Mouse (Mus musculus) urinary bladder, adult 18-20 months (tissue): ENCODE data around the gene Prcp.
A peak's percentile ranks its signal among the peaks of the same experiment; 100 is the strongest.
"Not testable (repeated sequence)": the region's sequence is repeated elsewhere in the genome, so short reads cannot be mapped to it uniquely, and the experiment has no call there.

ENCODE experiments used
- DNase-seq, 2 experiments: peaks; one replicate each; pipeline ENCODE4 v3.0.0; 2022; ENCODE audit warnings: low spot score in 2 of 2, mixed read lengths in 2 of 2

The Prcp gene

GRCm38 (mm10) chr7:92890618-92891230, 16.5 kb downstream of the Prcp start:
- no peak for DNase-seq

GRCm38 (mm10) chr7:92893478-92893877, 19.2 kb downstream of the Prcp start:
- DNase-seq = no peak

GRCm38 (mm10) chr7:92896036-92896435, 21.8 kb downstream of the Prcp start:
- DNase-seq = no peak

- DNase-seq = no peak
Measured at GRCm38 (mm10) chr7:92897021-92897420, 22.8 kb downstream of the Prcp start.

GRCm38 (mm10) chr7:92903360-92904038, 29.2 kb downstream of the Prcp start:
- peak; percentile 19 to 32 for DNase-seq

- not testable (repeated sequence) for DNase-seq
Measured at GRCm38 (mm10) chr7:92904285-92904684, 30.0 kb downstream of the Prcp start.

GRCm38 (mm10) chr7:92920172-92920856, 46.0 kb downstream of the Prcp start:
- DNase-seq = no peak

GRCm38 (mm10) chr7:92920857-92921172, 46.5 kb downstream of the Prcp start:
- DNase-seq = no peak

- no peak for DNase-seq
Measured at GRCm38 (mm10) chr7:92932792-92933191, 58.5 kb downstream of the Prcp start.

GRCm38 (mm10) chr7:92933308-92933948, 59.2 kb downstream of the Prcp start:
- DNase-seq = not testable (repeated sequence)

GRCm38 (mm10) chr7:92936747-92937146, 62.5 kb downstream of the Prcp start:
- DNase-seq = no peak

- no peak for DNase-seq
Measured at GRCm38 (mm10) chr7:92937955-92938354, 63.7 kb downstream of the Prcp start.

GRCm38 (mm10) chr7:92939776-92940175, 65.5 kb downstream of the Prcp start:
- DNase-seq = no peak

GRCm38 (mm10) chr7:92950775-92951174, 76.5 kb downstream of the Prcp start:
- no peak for DNase-seq

- DNase-seq = no peak
Measured at GRCm38 (mm10) chr7:92952210-92952609, 77.9 kb downstream of the Prcp start.

- no peak for DNase-seq
Measured at GRCm38 (mm10) chr7:92959758-92960157, 85.5 kb downstream of the Prcp start.

- DNase-seq = no peak
Measured at GRCm38 (mm10) chr7:92961876-92962275, 87.6 kb downstream of the Prcp start.

- DNase-seq = no peak
Measured at GRCm38 (mm10) chr7:92964754-92965501, 90.7 kb downstream of the Prcp start.

- DNase-seq = no peak
Measured at GRCm38 (mm10) chr7:92967381-92968127, 93.3 kb downstream of the Prcp start.

GRCm38 (mm10) chr7:92977429-92977828, 103.2 kb downstream of the Prcp start:
- no peak for DNase-seq

- no peak for DNase-seq
Measured at GRCm38 (mm10) chr7:92978225-92978624, 104.0 kb downstream of the Prcp start.
